Mouse (Mus musculus) spleen, adult 2 months (tissue): ENCODE results near the gene Vmn1r86.

Source experiments
- CTCF ChIP-seq: fragments of 200-500 bp; IDR thresholded peaks from 2 replicates; pipeline ENCODE4 v1.5.1; 2011; ENCODE audit warnings: mild to moderate bottlenecking, inconsistent platforms; ENCODE audit not compliant: insufficient read depth, insufficient read length, insufficient replicate concordance; ENCODE audit errors: extremely low read depth
- POLR2A ChIP-seq: fragments of 200-500 bp; IDR thresholded peaks from 2 replicates; pipeline ENCODE4 v1.6.1; 2011; ENCODE audit warnings: low read depth, low read length, inconsistent platforms

- no peak for TF ChIP-seq CTCF
- TF ChIP-seq POLR2A: no peak
Observed at GRCm38 (mm10) chr7:13053961-13054286, 65.8 kb downstream of the Vmn1r86 start.
